Comparison of ENCODE assay signal across 21 mouse cellular contexts in the genomic region with DNA sequence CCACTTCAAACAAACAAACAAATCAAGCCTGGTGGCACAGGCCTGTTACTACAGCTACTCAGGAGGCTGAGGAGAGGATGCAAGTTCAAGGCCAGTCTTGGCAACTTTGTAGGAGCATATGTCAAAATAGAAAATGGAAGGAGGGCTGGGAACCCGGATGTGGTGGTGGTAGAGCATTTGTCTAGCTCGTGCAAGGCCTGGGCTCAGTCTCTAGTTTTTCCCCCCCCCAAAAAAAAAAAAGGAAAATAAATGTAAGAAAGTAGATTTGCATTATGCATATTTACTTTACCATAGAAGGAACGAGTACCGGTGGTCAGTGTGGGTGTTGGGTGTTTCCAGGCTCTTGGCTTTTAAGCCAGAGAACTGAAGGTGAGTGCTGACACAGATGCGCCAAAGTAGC. TPM values are rescaled to one million over a fixed set of nuclear protein-coding genes. Genes with fewer than 3 reads are reported as not detected.
DNase-seq lines count a peak whose midpoint lies in the region; TF ChIP-seq lines count a peak whose summit lies in the region.
"Had no signal": no experiment of that assay in that cellular context is flagged by ENCODE, and none has a peak within 500 bp of the region (broad histone marks: within the 10 kb centered on the region; RNA-seq: fewer than 3 reads in every experiment).

No protein-coding gene starts in this region.

- 97% methylated on average over 5 of the region's 5 CpGs for WGBS in heart, adult 2 months

- DNase-seq in heart, adult 2 months = no peak
- no peak for DNase-seq in heart, postnatal 14 days
- DNase-seq in left cerebral cortex, adult 2 months (ENCODE audit: extremely low spot score in 1 of 2, low spot score in 2 of 2) = no peak
- no peak for DNase-seq in left cerebral cortex, postnatal 36 days (ENCODE audit: low spot score in 2 of 2)
- DNase-seq in thymus, adult 18-20 months = no peak
- DNase-seq: adrenal gland, adult 8-10 months; adrenal gland, postnatal 14 days; adrenal gland, postnatal 36 days; cerebellum, adult 11-12 months; cerebellum, adult 2 months; cerebellum, adult 9-10 months; cerebellum, postnatal 10 days; cerebellum, postnatal 25 days; forebrain, postnatal 0 days had no signal

- TF ChIP-seq EP300 in heart, adult 2 months (IDR thresholded peaks at IDR 0.05; ENCODE audit: insufficient read depth, low read depth, low read length) = no peak

- no peak overlapping the region for H3K27ac ChIP-seq in heart, adult 2 months
- no peak overlapping the region for H3K27ac ChIP-seq in left cerebral cortex, adult 2 months
- H3K27ac ChIP-seq: embryonic facial prominence, embryonic 10.5 days; embryonic facial prominence, embryonic 12.5 days; forebrain, embryonic 13.5 days; forebrain, embryonic 15.5 days had no signal

- H3K9ac ChIP-seq in heart, adult 2 months (ENCODE audit: low read depth, low read length) = no peak overlapping the region
- H3K9ac ChIP-seq: embryonic facial prominence, embryonic 12.5 days; forebrain, embryonic 13.5 days; forebrain, embryonic 15.5 days; forebrain, postnatal 0 days had no signal

- no peaks in the 10 kb centered on the region for H3K27me3 ChIP-seq in heart, adult 2 months (ENCODE audit: control insufficient read depth, insufficient read depth, low read length)
- H3K27me3 ChIP-seq: embryonic facial prominence, embryonic 12.5 days; forebrain, embryonic 13.5 days; forebrain, embryonic 15.5 days; Patski had no signal

- 0 out of 2 replicates have a peak, but pooled peaks have one; percentile 3 for TF ChIP-seq CTCF in heart, adult 2 months (IDR thresholded peaks at IDR 0.05)
- TF ChIP-seq CTCF in left cerebral cortex, adult 2 months (IDR thresholded peaks at IDR 0.05) = peak; percentile 3

- peaks cover 8% of the 10 kb centered on the region for H3K4me1 ChIP-seq in heart, adult 2 months (ENCODE audit: control insufficient read depth, insufficient read depth, low read length)
- H3K4me1 ChIP-seq: embryonic facial prominence, embryonic 10.5 days; embryonic facial prominence, embryonic 12.5 days; forebrain, embryonic 13.5 days; forebrain, embryonic 15.5 days had no signal

- H3K4me3 ChIP-seq in heart, adult 2 months = no peak overlapping the region
- no peak overlapping the region for H3K4me3 ChIP-seq in left cerebral cortex, adult 2 months
- H3K4me3 ChIP-seq: embryonic facial prominence, embryonic 10.5 days; embryonic facial prominence, embryonic 12.5 days; forebrain, embryonic 13.5 days; forebrain, embryonic 15.5 days had no signal

- no peaks in the 10 kb centered on the region for H3K36me3 ChIP-seq in heart, adult 2 months (ENCODE audit: control insufficient read depth, insufficient read depth, low read length)
- H3K36me3 ChIP-seq: embryonic facial prominence, embryonic 10.5 days; embryonic facial prominence, embryonic 12.5 days; forebrain, embryonic 15.5 days; G1E had no signal

- intact Hi-C loops in heart, adult 2 months (cut with DNase I) = no loop called here
- intact Hi-C loops in heart, postnatal 14 days (cut with DNase I) = no loop called here
- intact Hi-C loops in left cerebral cortex, adult 2 months (cut with DNase I) = no loop called here
- intact Hi-C loops in left cerebral cortex, postnatal 36 days (cut with DNase I) = no loop called here

- no peaks in the 10 kb centered on the region for H3K79me2 ChIP-seq in heart, adult 2 months (replicated peaks; ENCODE audit: control insufficient read depth, insufficient read depth, low read length)

- TF ChIP-seq POLR2A in heart, adult 2 months (IDR thresholded peaks at IDR 0.05; ENCODE audit: insufficient read depth, low read depth, low read length) = no peak

RNA-seq across cellular contexts. Expression of a gene that starts 29.7 kb away (rescaled TPM):
- 10 to 100 TPM; 18.6 to 21.2 TPM for total RNA-seq in heart, adult 2 months (2021)
- 14.7 and 24.0 TPM in 2 replicates for polyA plus RNA-seq in heart, adult 2 months (2012; rRNA removed)
- total RNA-seq in heart, postnatal 14 days (2021) = 10 to 100 TPM; 19.6 to 19.9 TPM
- total RNA-seq in left cerebral cortex, adult 2 months (2021) = 10 to 100 TPM; 29.7 to 33.1 TPM
- 10 to 100 TPM; 33.4 to 35.4 TPM for total RNA-seq in left cerebral cortex, postnatal 36 days (2021)
- polyA plus RNA-seq: G1E had no signal

RNA-seq across cellular contexts. Expression of a gene that starts 59.6 kb away (rescaled TPM):
- total RNA-seq in heart, adult 2 months (2021) = 1 to 10 TPM; 1.3 to 2.1 TPM
- 0.91 and 0.92 TPM in 2 replicates for polyA plus RNA-seq in heart, adult 2 months (2012; rRNA removed)
- 1 to 10 TPM in 1 of 2 experiments, under 1 TPM in 1; 0.88 to 1.4 TPM for total RNA-seq in heart, postnatal 14 days (2021)
- total RNA-seq in left cerebral cortex, adult 2 months (2021) = under 1 TPM; 0.32 to 0.58 TPM
- under 1 TPM; 0.47 to 0.63 TPM for total RNA-seq in left cerebral cortex, postnatal 36 days (2021)
- polyA plus RNA-seq: C2C12, G1E had no signal
